Mouse (Mus musculus) layer of hippocampus, adult 9-10 months (tissue): ENCODE measurements around the gene Nmnat2.
"Not testable (repeated sequence)": the region's sequence is repeated elsewhere in the genome, so short reads cannot be mapped to it uniquely, and the experiment has no call there.

Source experiments
- DNase-seq: peaks from one replicate; pipeline ENCODE4 v3.0.0; 2022; ENCODE audit warnings: low spot score

The Nmnat2 gene

GRCm38 (mm10) chr1:153058290-153058689 lies 103.5 kb downstream of the Nmnat2 start:
- DNase-seq = no peak

DNA sequence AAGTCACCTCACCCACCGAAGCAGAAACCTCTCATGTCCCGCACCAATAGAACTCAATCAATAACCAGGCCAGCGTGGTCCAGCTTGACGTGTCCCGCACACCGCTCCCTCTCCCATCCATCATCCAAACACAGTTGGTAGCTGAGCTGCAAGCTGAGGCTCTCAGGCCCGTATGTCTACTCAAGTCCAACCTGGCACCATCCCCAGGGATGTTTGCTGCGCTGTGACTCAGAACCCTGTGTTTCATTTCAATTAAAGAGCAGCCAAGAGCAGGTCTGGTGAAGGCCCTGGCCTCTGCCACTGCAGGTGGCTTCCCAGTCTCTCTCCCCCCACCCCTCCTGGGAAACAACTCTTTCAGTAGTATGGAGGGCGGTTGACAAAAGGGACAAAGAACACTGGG lies 104.8 kb downstream of the Nmnat2 start:
- no peak for DNase-seq

- no peak for DNase-seq
Measured at GRCm38 (mm10) chr1:153062547-153062946, 107.8 kb downstream of the Nmnat2 start.

DNA sequence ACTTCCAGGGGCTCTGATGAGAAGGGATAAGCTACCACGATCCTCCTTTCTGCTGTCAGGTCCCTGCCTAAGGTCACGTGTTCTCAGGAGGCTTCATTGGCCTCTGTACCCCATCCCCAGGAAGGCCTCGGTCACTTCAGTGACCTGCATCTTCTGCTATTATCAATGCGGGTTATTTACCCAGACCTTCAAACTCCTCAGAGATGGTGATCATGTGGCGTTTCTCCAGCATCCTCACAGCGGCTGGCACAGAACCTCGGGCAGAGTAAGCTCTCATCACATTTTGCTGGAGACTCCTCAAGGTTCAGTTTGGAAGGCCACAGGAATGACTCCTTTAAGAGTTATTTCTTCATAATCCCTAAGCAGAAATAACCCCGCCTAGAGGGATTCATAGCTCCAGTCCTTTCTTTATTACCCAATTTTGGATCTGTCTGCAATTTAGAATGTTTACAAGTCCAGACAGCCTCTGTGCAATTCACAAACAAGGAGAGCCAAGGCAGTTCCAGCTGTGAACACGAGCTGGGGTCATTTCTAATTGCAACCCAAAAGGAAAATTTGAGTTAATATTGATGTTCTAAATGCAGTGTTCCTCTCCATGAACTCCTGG lies 110.1 kb downstream of the Nmnat2 start:
- no peak for DNase-seq

GRCm38 (mm10) chr1:153065473-153066386 lies 110.9 kb downstream of the Nmnat2 start:
- DNase-seq = peak; percentile 13

DNA sequence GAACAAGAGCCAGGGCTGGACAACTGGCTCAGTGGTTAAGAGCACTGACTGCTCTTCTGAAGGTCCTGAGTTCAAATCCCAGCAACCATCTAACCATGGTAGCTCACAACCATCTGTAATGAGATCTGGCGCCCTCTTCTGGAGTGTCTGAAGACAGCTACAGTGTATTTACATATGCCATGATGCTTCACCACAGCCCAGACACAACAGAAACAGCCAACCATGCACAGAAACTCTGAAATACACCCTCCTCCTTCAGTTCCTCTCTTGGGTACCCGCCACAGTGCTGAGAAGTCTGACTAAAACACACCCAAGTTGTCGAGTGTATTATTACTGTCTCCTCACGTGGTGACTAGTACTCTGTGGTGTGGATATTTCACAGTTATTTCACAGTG lies 111.6 kb downstream of the Nmnat2 start:
- DNase-seq = no peak

DNA sequence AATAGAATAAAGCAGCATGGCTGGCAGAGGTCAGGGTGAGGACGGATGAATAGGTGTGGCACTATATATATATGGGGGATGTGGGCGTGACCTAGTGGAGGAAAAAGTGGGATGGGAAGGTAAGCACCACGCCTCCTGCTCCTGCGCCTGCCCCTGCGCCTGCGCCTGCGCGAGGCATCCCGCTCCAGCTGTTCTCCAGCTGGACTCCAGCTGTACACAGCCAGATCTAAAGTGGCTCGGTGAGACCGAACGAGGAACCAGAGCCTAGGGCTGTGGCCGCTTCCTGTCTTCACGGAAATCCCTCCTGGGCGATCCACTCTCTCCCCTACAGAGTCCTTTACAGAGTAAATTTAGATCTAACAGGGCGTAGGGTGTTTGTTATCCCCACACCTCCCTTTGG lies 116.8 kb downstream of the Nmnat2 start:
- DNase-seq = no peak

DNA sequence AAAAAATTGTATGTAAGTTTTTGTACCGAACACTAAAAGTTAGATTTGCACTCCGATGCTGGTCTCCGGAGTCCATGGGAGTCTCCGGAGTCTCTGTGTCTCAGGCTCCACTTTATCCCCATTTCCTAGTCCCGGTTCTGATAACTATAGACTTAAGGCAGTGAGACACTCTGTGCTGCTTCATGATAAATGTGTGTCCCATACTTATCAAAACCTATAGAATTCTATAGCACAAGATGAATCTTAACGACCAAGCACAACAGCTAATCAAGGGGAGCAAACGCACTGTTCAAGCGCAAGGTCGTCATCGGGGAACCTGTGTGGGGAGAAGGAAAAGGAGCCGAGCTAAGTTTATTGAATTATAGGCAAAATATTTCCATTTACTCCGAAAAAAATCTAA lies 117.2 kb downstream of the Nmnat2 start:
- no peak for DNase-seq

GRCm38 (mm10) chr1:153072711-153073110 lies 117.9 kb downstream of the Nmnat2 start:
- no peak for DNase-seq

GRCm38 (mm10) chr1:153073441-153073840 lies 118.6 kb downstream of the Nmnat2 start:
- DNase-seq = no peak

DNA sequence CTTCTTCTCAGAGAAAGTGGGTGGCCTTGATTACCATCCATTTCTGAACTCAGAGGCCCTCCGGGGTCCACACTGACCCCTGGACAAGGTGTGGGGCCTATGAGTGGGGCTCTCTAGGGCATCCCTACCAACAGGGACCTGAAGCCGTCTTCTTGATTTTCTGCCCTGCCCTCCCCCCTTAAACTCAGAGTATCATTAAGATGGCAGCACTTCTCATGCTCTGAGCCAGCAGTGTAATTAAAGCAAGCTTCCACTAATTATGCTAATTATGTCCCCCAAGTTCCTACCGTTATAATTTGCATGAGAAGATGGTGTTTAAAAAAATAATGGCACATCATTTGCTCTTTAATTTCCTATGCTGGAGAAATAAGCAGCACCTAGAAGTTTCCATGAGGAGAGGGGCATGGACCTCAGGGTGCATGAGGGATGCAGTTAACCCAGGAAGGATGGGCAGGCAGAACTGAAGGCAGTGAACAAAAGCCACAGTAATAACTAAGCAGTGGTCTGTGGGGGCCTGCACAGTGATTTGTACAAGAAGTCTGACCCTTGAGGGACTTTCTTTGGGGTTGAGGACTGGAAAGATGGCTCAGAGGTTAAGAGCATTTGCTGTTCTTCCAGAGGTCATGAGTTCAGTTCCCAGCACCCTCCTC lies 120.4 kb downstream of the Nmnat2 start:
- DNase-seq = no peak

DNA sequence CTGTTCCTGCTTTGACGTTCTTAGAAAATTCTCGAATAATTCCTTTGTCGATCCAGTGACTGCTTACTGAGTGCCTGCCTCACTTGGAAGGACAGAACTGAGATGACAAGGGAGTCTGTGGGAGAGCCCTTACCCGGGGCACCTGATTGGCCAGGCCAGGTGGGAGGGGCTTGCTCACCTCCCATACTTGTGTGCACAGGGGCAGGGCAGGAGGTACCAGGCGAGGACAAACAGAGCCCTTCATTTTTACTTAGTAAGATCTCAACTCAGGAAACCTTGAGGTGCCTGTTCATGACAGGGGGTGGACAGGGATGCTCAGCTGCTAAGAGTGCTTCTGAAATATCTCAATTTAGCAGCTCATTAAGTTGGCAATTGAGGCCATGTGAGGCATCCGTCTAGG lies 121.2 kb downstream of the Nmnat2 start:
- no peak for DNase-seq

DNA sequence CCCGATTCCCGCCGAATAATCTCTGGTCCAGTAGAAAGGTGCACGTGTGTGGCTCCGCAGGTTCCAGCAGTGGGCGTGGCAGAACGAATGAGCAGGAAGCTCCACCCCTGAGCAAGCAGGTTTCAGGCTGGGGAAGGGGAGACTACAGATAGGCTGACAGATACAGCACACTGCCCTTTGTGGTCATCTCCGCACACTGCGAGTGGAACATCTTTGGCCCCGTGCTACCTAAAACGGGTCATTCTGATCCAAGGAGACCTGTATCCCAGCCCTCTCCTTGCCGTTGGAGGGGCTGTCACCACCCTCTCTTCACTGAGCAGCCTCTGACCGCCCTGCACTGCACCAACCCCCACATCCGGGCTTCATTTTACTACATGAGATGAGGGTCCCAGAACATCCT lies 128.4 kb downstream of the Nmnat2 start:
- DNase-seq = not testable (repeated sequence)

DNA sequence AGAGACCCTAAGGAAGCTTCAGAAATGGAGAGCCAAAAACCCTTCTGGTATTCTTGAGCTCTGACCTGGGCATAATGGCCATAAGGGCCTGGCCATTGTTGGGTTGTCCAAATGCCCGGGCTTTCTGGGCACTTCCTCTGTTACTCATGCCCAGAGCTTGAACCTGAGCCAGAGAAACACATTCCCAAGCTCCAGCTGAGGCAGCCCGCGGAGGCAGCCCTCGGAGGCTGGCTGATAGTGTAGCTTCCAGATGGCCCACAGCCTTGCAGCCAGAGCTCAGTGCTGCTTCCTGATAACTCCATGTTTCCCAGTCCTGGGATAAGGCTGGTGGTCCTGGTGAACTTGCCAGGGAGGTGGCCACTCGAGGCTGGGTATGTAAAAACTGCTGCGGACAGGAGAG lies 129.4 kb downstream of the Nmnat2 start:
- DNase-seq = no peak

DNA sequence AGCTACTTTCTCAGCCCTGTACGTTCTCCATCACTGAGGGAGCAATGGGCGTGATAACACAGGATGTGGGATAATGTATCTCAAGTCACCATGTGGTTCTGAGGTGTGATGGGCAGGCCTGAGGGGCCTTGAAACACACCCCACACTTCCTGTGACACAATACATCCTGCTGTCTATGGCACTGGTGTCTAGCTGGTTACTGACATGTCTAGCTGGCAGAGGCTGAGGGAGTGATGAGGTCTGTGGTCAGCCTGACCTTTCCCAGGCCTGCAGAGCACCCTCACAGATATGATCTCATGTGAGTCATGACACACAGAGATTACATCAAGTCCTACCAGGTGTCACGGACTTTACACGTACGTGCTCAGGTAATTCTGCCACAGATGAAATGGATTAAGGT lies 130.4 kb downstream of the Nmnat2 start:
- DNase-seq = no peak

DNA sequence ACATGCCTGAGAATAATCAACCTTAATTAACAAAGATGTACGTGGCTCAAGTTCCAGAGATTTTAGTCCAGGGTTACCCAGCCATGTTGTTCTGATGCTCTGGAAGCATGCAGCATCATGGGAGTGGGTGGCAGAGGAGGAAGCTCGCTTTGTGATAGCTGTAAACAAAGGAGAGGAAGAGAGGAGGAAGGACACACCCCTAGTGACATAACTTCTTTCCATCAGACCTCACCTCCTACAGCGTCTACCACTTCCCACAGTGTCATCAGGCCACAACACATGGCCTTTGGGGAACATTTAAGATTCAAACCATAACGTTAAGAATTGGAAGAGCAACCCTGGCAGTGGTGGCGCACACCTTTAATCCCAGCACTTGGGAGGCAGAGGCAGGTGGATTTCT lies 133.0 kb downstream of the Nmnat2 start:
- DNase-seq = no peak

GRCm38 (mm10) chr1:153090081-153090480 lies 135.3 kb downstream of the Nmnat2 start:
- DNase-seq = no peak

GRCm38 (mm10) chr1:153090807-153091206 lies 136.0 kb downstream of the Nmnat2 start:
- no peak for DNase-seq

DNA sequence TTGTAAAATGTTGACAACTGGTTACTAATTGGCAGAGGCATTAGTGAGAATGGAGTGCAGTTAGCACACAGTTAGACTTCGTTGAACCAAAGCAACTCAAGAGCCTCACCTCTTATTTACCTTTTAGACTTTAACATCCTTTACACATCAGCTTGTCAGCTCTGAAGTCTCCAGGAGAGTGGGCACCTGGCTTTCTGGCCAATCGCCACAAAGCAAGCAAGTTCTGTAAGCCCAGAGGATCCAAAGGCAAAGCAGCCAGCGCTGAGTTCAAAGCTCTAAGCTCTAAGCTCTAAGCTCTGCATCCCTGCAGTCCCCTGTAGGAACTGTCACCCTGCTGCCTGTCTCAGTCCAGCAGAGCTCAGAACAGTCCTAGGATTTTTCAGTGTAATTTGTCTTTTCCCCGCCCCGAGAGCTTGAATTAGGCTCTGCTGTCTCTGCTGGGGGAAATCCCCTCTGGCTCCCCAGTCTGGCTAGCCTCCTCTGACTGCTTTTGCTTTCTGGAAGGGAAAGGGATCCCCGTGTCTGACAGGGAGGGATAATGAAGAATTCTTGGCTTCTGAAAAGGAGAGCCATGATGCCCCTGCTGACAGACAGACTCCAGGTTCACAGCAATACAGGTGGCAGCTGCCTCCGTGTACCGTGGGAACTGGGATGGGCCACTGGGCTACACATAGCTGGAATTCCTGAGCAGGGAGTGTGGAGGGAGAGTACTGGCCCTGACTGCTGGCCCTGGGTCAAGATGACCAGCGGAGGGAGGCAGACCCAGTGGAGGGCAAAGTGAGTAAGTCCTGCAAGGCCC lies 136.8 kb downstream of the Nmnat2 start:
- DNase-seq = no peak

GRCm38 (mm10) chr1:153092237-153092975 lies 137.6 kb downstream of the Nmnat2 start:
- DNase-seq = peak; percentile 65

DNA sequence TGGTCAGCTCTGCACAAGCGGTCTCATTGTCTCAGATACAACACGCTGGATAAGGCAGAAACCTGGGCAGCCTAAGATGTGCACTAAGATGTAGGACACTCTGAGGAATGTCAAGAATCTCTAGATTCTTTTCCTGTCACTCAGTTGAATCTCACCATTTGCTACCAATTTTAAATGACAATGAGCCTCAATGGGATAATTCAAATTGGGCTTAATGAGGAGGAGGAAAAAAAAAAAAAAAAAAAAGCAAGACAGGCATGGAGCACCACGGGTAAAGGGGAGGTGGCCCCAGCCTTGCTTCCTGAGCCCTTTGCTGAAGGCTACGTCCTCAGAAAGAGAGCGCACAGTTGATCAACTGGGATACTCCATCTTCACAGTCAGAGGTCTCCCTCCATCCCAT lies 138.4 kb downstream of the Nmnat2 start:
- no peak for DNase-seq

GRCm38 (mm10) chr1:153093581-153093980 lies 138.8 kb downstream of the Nmnat2 start:
- no peak for DNase-seq
